Mouse (Mus musculus): ENCODE results near the gene Fam126b. TPM values are rescaled to one million over a fixed set of nuclear protein-coding genes. Genes with fewer than 3 reads are reported as not detected.
A peak's percentile ranks its signal among the peaks of the same experiment; 100 is the strongest.

Fam126b gene
- total and polyA plus RNA-seq, 2 experiments from 2014 or later, result 3.1 to 5.7 TPM

- no peaks in the 10 kb centered on the region for H3K9me3 ChIP-seq (replicated peaks; ENCODE audit: control insufficient read depth, low read length)
- ATAC-seq (ENCODE audit: insufficient read depth, low read depth) (no peak), DNase-seq (ENCODE audit: low spot score) (no peak)
- H3K4me1 ChIP-seq (ENCODE audit: control insufficient read depth, insufficient read depth), result peaks cover 16% of the 10 kb centered on the region; the same call in 1 of the 2 replicates
- 69% methylated on average over 6 of the region's 6 CpGs for WGBS
- H3K4me2 ChIP-seq (ENCODE audit: low read depth, low read length), result no peak overlapping the region
- H3K27ac ChIP-seq (ENCODE audit: low read depth), result no peak overlapping the region
- no peaks in the 10 kb centered on the region for H3K27me3 ChIP-seq (ENCODE audit: control insufficient read depth, insufficient read depth, low read length)
- H3K36me3 ChIP-seq (replicated peaks; ENCODE audit: control insufficient read depth, insufficient read depth, low read length), result no peaks in the 10 kb centered on the region
- H3K4me3 ChIP-seq (ENCODE audit: low read depth, low read length), result no peak overlapping the region
- H3K9ac ChIP-seq (replicated peaks; ENCODE audit: low read depth, low read length), result no peak overlapping the region
- TF ChIP-seq CTCF (IDR thresholded peaks at IDR 0.05; ENCODE audit: low read depth), result no peak
- no peak for TF ChIP-seq EP300 (IDR thresholded peaks at IDR 0.05; ENCODE audit: low read depth)
Observed at GRCm38 (mm10) chr1:58617978-58618668, 32.0 kb upstream of the Fam126b start.

- H3K4me3 ChIP-seq (ENCODE audit: low read depth, low read length), result no peak overlapping the region
- H3K9me3 ChIP-seq (replicated peaks; ENCODE audit: control insufficient read depth, low read length), result no peaks in the 10 kb centered on the region
- no peaks in the 10 kb centered on the region for H3K27me3 ChIP-seq (ENCODE audit: control insufficient read depth, insufficient read depth, low read length)
- peaks cover 11% of the 10 kb centered on the region; the same call in 1 of the 2 replicates for H3K4me1 ChIP-seq (ENCODE audit: control insufficient read depth, insufficient read depth)
- TF ChIP-seq CTCF (IDR thresholded peaks at IDR 0.05; ENCODE audit: low read depth), result no peak
- no peak for TF ChIP-seq EP300 (IDR thresholded peaks at IDR 0.05; ENCODE audit: low read depth)
- 61% methylated on average over 5 of the region's 5 CpGs for WGBS
- DNase-seq (ENCODE audit: low spot score), result no peak
- no peak for ATAC-seq (ENCODE audit: insufficient read depth, low read depth)
- no peak overlapping the region for H3K9ac ChIP-seq (replicated peaks; ENCODE audit: low read depth, low read length)
- H3K4me2 ChIP-seq (ENCODE audit: low read depth, low read length), result no peak overlapping the region
- no peaks in the 10 kb centered on the region for H3K36me3 ChIP-seq (replicated peaks; ENCODE audit: control insufficient read depth, insufficient read depth, low read length)
- no peak overlapping the region for H3K27ac ChIP-seq (ENCODE audit: low read depth)
Observed at GRCm38 (mm10) chr1:58617076-58617475, 31.0 kb upstream of the Fam126b start.

DNA sequence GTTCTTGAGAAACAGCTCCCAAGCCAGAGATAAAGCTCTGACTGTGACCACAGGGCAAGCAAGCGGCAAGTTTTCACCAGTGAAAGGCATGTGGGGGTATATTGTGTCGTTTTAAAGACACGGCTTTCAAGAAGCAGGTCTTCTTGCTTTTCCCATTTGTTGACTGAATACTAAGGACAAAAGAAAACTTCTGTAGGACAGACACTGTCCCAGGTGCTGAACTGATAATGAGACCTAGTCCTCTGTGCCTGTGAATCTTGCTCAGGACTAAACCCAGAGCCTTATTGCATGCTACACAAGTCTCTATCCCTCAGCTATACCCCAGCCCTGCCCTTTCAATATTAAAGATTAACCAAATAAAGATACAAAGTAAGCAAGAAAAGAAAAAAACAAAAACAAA lies 30.1 kb upstream of the Fam126b start:
- ATAC-seq (ENCODE audit: insufficient read depth, low read depth) (no peak), DNase-seq (ENCODE audit: low spot score) (no peak)
- TF ChIP-seq CTCF (IDR thresholded peaks at IDR 0.05; ENCODE audit: low read depth) (no peak), EP300 (IDR thresholded peaks at IDR 0.05; ENCODE audit: low read depth) (no peak)
- no peak overlapping the region for H3K4me2 ChIP-seq (ENCODE audit: low read depth, low read length)
- no peak overlapping the region for H3K4me3 ChIP-seq (ENCODE audit: low read depth, low read length)
- no peaks in the 10 kb centered on the region for H3K27me3 ChIP-seq (ENCODE audit: control insufficient read depth, insufficient read depth, low read length)
- 61% methylated on average over 3 of the region's 3 CpGs for WGBS
- no peak overlapping the region for H3K27ac ChIP-seq (ENCODE audit: low read depth)
- H3K4me1 ChIP-seq (ENCODE audit: control insufficient read depth, insufficient read depth), result peaks cover 5% of the 10 kb centered on the region; the same call in 1 of the 2 replicates
- no peaks in the 10 kb centered on the region for H3K36me3 ChIP-seq (replicated peaks; ENCODE audit: control insufficient read depth, insufficient read depth, low read length)
- H3K9me3 ChIP-seq (replicated peaks; ENCODE audit: control insufficient read depth, low read length), result no peaks in the 10 kb centered on the region
- H3K9ac ChIP-seq (replicated peaks; ENCODE audit: low read depth, low read length), result no peak overlapping the region

GRCm38 (mm10) chr1:58615146-58615545 lies 29.0 kb upstream of the Fam126b start:
- TF ChIP-seq EP300 (IDR thresholded peaks at IDR 0.05; ENCODE audit: low read depth) (no peak), CTCF (IDR thresholded peaks at IDR 0.05; ENCODE audit: low read depth) (no peak)
- no peaks in the 10 kb centered on the region for H3K4me1 ChIP-seq (ENCODE audit: control insufficient read depth, insufficient read depth)
- ATAC-seq (ENCODE audit: insufficient read depth, low read depth), result no peak
- H3K9me3 ChIP-seq (replicated peaks; ENCODE audit: control insufficient read depth, low read length), result no peaks in the 10 kb centered on the region
- no peak overlapping the region for H3K27ac ChIP-seq (ENCODE audit: low read depth)
- no peaks in the 10 kb centered on the region for H3K36me3 ChIP-seq (replicated peaks; ENCODE audit: control insufficient read depth, insufficient read depth, low read length)
- 68% methylated on average over 4 of the region's 4 CpGs for WGBS
- DNase-seq (ENCODE audit: low spot score), result no peak
- H3K4me2 ChIP-seq (ENCODE audit: low read depth, low read length), result no peak overlapping the region
- no peak overlapping the region for H3K4me3 ChIP-seq (ENCODE audit: low read depth, low read length)
- H3K27me3 ChIP-seq (ENCODE audit: control insufficient read depth, insufficient read depth, low read length), result no peaks in the 10 kb centered on the region
- no peak overlapping the region for H3K9ac ChIP-seq (replicated peaks; ENCODE audit: low read depth, low read length)

GRCm38 (mm10) chr1:58614424-58614823 lies 28.3 kb upstream of the Fam126b start:
- no peaks in the 10 kb centered on the region for H3K27me3 ChIP-seq (ENCODE audit: control insufficient read depth, insufficient read depth, low read length)
- no peaks in the 10 kb centered on the region for H3K9me3 ChIP-seq (replicated peaks; ENCODE audit: control insufficient read depth, low read length)
- H3K27ac ChIP-seq (ENCODE audit: low read depth), result no peak overlapping the region
- H3K4me3 ChIP-seq (ENCODE audit: low read depth, low read length), result no peak overlapping the region
- no peaks in the 10 kb centered on the region for H3K4me1 ChIP-seq (ENCODE audit: control insufficient read depth, insufficient read depth)
- no peak overlapping the region for H3K4me2 ChIP-seq (ENCODE audit: low read depth, low read length)
- ATAC-seq (ENCODE audit: insufficient read depth, low read depth) (peak; percentile 41; the same call in 1 of the 2 replicates), DNase-seq (ENCODE audit: low spot score) (peak; percentile 7)
- no peak overlapping the region for H3K9ac ChIP-seq (replicated peaks; ENCODE audit: low read depth, low read length)
- TF ChIP-seq CTCF (IDR thresholded peaks at IDR 0.05; ENCODE audit: low read depth) (no peak), EP300 (IDR thresholded peaks at IDR 0.05; ENCODE audit: low read depth) (no peak)
- no peaks in the 10 kb centered on the region for H3K36me3 ChIP-seq (replicated peaks; ENCODE audit: control insufficient read depth, insufficient read depth, low read length)
- 50% methylated on average over 3 of the region's 3 CpGs for WGBS

DNA sequence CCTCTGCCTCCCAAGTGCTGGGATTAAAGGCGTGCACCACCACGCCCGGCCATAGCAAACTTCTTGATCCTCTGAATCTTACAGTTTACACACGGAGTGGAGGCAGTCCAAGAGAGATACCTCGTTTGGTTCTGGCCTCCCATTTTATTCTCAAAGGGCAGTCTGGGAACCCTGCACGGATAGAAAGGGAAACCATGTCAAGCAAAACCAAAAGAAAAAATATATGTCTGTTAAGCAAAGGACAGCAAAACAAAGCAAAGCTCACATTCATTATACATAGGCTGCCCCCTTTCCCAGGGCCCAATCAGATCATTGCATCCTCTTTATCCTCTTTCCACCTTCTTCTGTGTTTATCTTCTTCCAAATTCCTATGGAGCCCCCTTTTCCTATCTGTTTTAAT lies 27.7 kb upstream of the Fam126b start:
- Histone ChIP-seq H3K36me3 (replicated peaks; ENCODE audit: control insufficient read depth, insufficient read depth, low read length) (no peaks in the 10 kb centered on the region), H3K27me3 (ENCODE audit: control insufficient read depth, insufficient read depth, low read length) (no peaks in the 10 kb centered on the region), H3K4me2 (ENCODE audit: low read depth, low read length) (no peak overlapping the region), H3K4me1 (ENCODE audit: control insufficient read depth, insufficient read depth) (no peaks in the 10 kb centered on the region), H3K9ac (replicated peaks; ENCODE audit: low read depth, low read length) (no peak overlapping the region), H3K27ac (ENCODE audit: low read depth) (no peak overlapping the region), H3K4me3 (ENCODE audit: low read depth, low read length) (no peak overlapping the region), H3K9me3 (replicated peaks; ENCODE audit: control insufficient read depth, low read length) (no peaks in the 10 kb centered on the region)
- DNase-seq (ENCODE audit: low spot score), result no peak
- ATAC-seq (ENCODE audit: insufficient read depth, low read depth), result no peak
- TF ChIP-seq EP300 (IDR thresholded peaks at IDR 0.05; ENCODE audit: low read depth) (no peak), CTCF (IDR thresholded peaks at IDR 0.05; ENCODE audit: low read depth) (no peak)
- 79% methylated on average over 6 of the region's 6 CpGs for WGBS
